Mouse (Mus musculus): ENCODE measurements around the gene Rassf3. TPM values are rescaled to one million over a fixed set of nuclear protein-coding genes. Genes with fewer than 3 reads are reported as not detected.

Rassf3 gene
- polyA plus RNA-seq, 1 experiment from 2014 or later: 20.2 TPM

DNA sequence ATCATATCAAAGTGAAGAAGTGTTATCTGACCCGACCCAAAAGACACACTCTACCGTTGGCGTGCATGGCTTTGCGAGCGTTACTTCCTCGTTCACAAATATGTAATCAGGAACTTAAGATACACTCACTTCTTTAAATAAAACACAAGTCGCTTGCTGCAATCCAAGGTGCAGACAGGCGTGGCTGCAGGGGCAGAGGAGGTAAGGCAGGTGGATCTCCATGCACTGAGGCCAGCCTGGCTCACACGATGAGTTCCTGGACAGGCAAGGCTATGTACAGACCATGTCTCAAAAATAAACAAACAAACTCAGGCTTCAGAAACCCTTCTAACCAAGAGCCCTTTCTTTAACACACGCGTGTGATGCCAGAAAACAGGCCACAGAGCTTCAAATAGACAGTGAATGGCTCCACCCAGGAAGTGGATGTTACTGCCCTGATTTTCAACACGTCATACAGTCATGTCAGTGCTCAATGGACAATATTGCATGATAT, 2.4 kb downstream of the Rassf3 start:
- Histone ChIP-seq H3K4me3 (replicated peaks) (peak overlapping the region; percentile 90), H3K27me3 (no peaks in the 10 kb centered on the region), H3K27ac (no peak overlapping the region), H3K4me2 (peak overlapping the region; percentile 84), H3K9ac (replicated peaks) (peak overlapping the region; percentile 92; the same call in 1 of the 2 replicates), H3K4me1 (replicated peaks) (peaks cover 58% of the 10 kb centered on the region), H3K36me3 (no peaks in the 10 kb centered on the region), H3K9me3 (no peaks in the 10 kb centered on the region)
- no peak for ATAC-seq (ENCODE audit: insufficient number of reproducible peaks, insufficient read depth, low FRiP score, low TSS enrichment, low read depth)
- 59% methylated on average over 12 of the region's 12 CpGs for WGBS

DNA sequence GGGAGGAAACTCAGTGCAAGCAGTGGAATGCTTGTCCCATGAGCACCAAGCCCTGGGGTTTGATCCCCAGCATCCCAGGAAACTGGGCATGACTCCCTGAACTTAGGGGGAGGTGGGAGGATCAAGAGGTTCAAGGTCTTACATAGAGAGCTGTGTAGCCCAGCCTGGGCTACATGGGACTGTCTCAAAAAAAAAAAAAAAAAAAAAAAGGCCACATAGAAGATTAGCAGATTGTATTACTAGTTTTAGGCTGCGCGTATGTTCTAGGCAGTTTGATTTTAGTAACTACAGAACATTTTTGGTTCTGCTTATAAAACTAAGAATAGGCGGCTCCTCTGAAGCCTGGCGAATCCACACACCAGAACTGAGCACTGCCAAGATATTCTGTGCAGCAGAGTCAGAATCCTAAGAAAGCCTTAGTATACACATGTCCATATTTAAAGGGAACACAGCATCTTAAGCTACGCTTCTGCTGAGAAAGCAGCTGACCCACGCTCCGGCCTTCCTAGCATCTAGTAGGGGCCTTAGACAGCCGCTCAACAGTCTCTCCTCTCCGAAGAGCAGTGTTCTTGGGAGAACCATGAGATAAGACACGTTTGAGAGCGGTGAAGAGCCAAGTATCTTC, 3.4 kb downstream of the Rassf3 start:
- H3K27me3 ChIP-seq: no peaks in the 10 kb centered on the region
- H3K9me3 ChIP-seq: no peaks in the 10 kb centered on the region
- WGBS: 90% methylated on average over 11 of the region's 11 CpGs
- ATAC-seq (ENCODE audit: insufficient number of reproducible peaks, insufficient read depth, low FRiP score, low TSS enrichment, low read depth): no peak
- peaks cover 68% of the 10 kb centered on the region for H3K4me1 ChIP-seq (replicated peaks)
- no peaks in the 10 kb centered on the region for H3K36me3 ChIP-seq
- H3K4me3 ChIP-seq (replicated peaks): no peak overlapping the region
- H3K4me2 ChIP-seq: 0 out of 2 replicates have a peak overlapping the region, but pooled peaks have one; percentile 11
- no peak overlapping the region for H3K9ac ChIP-seq (replicated peaks)
- H3K27ac ChIP-seq: no peak overlapping the region; the same call in 1 of the 2 replicates

GRCm38 (mm10) chr10:121471570-121472197, 4.5 kb downstream of the Rassf3 start:
- H3K27me3 ChIP-seq: no peaks in the 10 kb centered on the region
- no peaks in the 10 kb centered on the region for H3K9me3 ChIP-seq
- H3K4me3 ChIP-seq (replicated peaks): no peak overlapping the region
- H3K36me3 ChIP-seq: no peaks in the 10 kb centered on the region
- H3K27ac ChIP-seq: 0 out of 2 replicates have a peak overlapping the region, but pooled peaks have one; percentile 59
- H3K9ac ChIP-seq (replicated peaks): no peak overlapping the region
- peaks cover 69% of the 10 kb centered on the region for H3K4me1 ChIP-seq (replicated peaks)
- ATAC-seq (ENCODE audit: insufficient number of reproducible peaks, insufficient read depth, low FRiP score, low TSS enrichment, low read depth): no peak
- WGBS: 50% methylated on average over 8 of the region's 8 CpGs
- H3K4me2 ChIP-seq: no peak overlapping the region

DNA sequence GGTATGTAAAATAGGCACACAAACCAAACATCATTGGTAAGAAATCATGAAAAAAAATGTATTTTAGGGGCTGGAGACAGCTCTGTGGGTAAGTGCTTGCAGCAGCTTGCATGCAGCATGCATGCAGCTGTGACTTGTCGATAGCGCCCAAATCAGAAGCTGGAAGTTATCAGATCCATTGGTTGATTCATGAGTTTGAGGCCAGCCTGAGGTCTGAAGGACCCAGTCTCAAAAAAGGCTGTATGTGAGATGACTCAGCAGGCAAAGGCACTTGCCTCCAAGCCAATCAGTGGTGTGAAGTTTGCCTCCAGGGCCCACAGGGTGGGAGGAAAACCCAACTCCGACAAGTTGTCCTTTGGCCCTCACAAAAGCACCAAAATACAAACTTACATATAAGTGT, 6.5 kb downstream of the Rassf3 start:
- no peaks in the 10 kb centered on the region for H3K36me3 ChIP-seq
- H3K27ac ChIP-seq: peak overlapping the region; percentile 60; the same call in 1 of the 2 replicates
- H3K4me1 ChIP-seq (replicated peaks): peaks cover 78% of the 10 kb centered on the region
- 46% methylated on average over 3 of the region's 3 CpGs for WGBS
- no peak overlapping the region for H3K4me2 ChIP-seq
- H3K9ac ChIP-seq (replicated peaks): no peak overlapping the region
- H3K9me3 ChIP-seq: no peaks in the 10 kb centered on the region
- H3K4me3 ChIP-seq (replicated peaks): no peak overlapping the region
- H3K27me3 ChIP-seq: no peaks in the 10 kb centered on the region
- ATAC-seq (ENCODE audit: insufficient number of reproducible peaks, insufficient read depth, low FRiP score, low TSS enrichment, low read depth): no peak

- Histone ChIP-seq H3K9me3 (no peaks in the 10 kb centered on the region), H3K4me2 (no peak overlapping the region), H3K27me3 (no peaks in the 10 kb centered on the region), H3K4me3 (replicated peaks) (no peak overlapping the region), H3K36me3 (no peaks in the 10 kb centered on the region; the same call in 1 of the 2 replicates), H3K4me1 (replicated peaks) (peaks cover 78% of the 10 kb centered on the region), H3K27ac (peak overlapping the region; percentile 50; the same call in 1 of the 2 replicates), H3K9ac (replicated peaks) (no peak overlapping the region)
- 49% methylated on average over 5 of the region's 5 CpGs for WGBS
- no peak for ATAC-seq (ENCODE audit: insufficient number of reproducible peaks, insufficient read depth, low FRiP score, low TSS enrichment, low read depth)
These were observed 7.2 kb downstream of the Rassf3 start for GRCm38 (mm10) chr10:121468985-121469384.

GRCm38 (mm10) chr10:121468261-121468660, 7.9 kb downstream of the Rassf3 start:
- no peaks in the 10 kb centered on the region; the same call in 1 of the 2 replicates for H3K36me3 ChIP-seq
- WGBS: 63% methylated on average over 5 of the region's 5 CpGs
- no peaks in the 10 kb centered on the region for H3K27me3 ChIP-seq
- no peak overlapping the region for H3K9ac ChIP-seq (replicated peaks)
- peaks cover 75% of the 10 kb centered on the region for H3K4me1 ChIP-seq (replicated peaks)
- H3K4me2 ChIP-seq: no peak overlapping the region
- ATAC-seq (ENCODE audit: insufficient number of reproducible peaks, insufficient read depth, low FRiP score, low TSS enrichment, low read depth): no peak
- peak overlapping the region; percentile 68 for H3K27ac ChIP-seq
- H3K4me3 ChIP-seq (replicated peaks): no peak overlapping the region
- no peaks in the 10 kb centered on the region for H3K9me3 ChIP-seq

DNA sequence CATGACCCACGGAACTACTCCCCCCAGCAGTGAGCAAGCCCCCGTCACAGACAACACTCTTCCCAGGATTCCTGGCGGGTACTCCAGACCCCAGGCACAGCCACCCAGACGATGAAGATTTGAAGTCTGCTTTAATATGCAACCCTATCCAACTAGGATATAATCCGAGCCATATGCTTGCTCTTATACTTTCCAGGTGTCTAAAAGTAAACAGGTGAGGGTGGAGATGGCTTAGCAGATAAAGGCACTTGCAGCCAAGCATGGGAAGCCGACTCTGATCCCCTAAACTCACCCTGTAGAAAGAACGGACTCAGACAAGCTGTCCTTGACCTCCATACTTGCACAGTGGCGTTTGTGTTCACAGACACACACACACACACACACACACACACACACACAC, 8.4 kb downstream of the Rassf3 start:
- Histone ChIP-seq H3K9me3 (no peaks in the 10 kb centered on the region), H3K4me2 (no peak overlapping the region), H3K4me3 (replicated peaks) (no peak overlapping the region), H3K36me3 (no peaks in the 10 kb centered on the region; the same call in 1 of the 2 replicates), H3K9ac (replicated peaks) (no peak overlapping the region), H3K27ac (peak overlapping the region; percentile 68), H3K4me1 (replicated peaks) (peaks cover 72% of the 10 kb centered on the region), H3K27me3 (no peaks in the 10 kb centered on the region)
- 29% methylated on average over 8 of the region's 8 CpGs for WGBS
- ATAC-seq (ENCODE audit: insufficient number of reproducible peaks, insufficient read depth, low FRiP score, low TSS enrichment, low read depth): peak; percentile 45; the same call in 1 of the 2 replicates

DNA sequence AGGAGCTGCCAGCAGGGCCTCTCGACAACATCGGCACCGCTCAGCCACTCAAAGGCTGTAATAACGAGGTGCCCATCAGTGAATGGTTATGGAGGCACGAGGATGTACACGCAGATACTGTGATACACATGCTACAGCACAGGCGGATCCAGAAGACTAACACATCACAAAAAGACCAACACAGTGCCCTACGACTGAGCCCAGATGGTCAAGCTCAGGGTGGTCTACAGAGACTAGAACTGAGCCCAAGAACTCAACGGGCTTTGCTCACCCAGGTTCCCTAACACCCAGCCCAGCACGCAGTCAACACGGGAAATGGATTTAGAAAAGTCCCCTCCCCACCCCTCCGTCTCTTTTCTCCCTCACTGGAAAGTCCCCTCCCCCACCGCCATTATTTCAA, 9.1 kb downstream of the Rassf3 start:
- Histone ChIP-seq H3K4me2 (no peak overlapping the region), H3K4me3 (replicated peaks) (no peak overlapping the region), H3K27ac (no peak overlapping the region), H3K36me3 (no peaks in the 10 kb centered on the region; the same call in 1 of the 2 replicates), H3K9me3 (no peaks in the 10 kb centered on the region), H3K4me1 (replicated peaks) (peaks cover 74% of the 10 kb centered on the region), H3K27me3 (no peaks in the 10 kb centered on the region), H3K9ac (replicated peaks) (no peak overlapping the region)
- ATAC-seq (ENCODE audit: insufficient number of reproducible peaks, insufficient read depth, low FRiP score, low TSS enrichment, low read depth): no peak
- 76% methylated on average over 13 of the region's 13 CpGs for WGBS

GRCm38 (mm10) chr10:121465033-121465432, 11.1 kb downstream of the Rassf3 start:
- WGBS: 20% methylated on average over 5 of the region's 5 CpGs
- Histone ChIP-seq H3K9me3 (no peaks in the 10 kb centered on the region), H3K9ac (replicated peaks) (no peak overlapping the region), H3K4me3 (replicated peaks) (no peak overlapping the region), H3K4me2 (no peak overlapping the region), H3K4me1 (replicated peaks) (peaks cover 79% of the 10 kb centered on the region), H3K27ac (peak overlapping the region; percentile 68), H3K27me3 (no peaks in the 10 kb centered on the region), H3K36me3 (no peaks in the 10 kb centered on the region; the same call in 1 of the 2 replicates)
- no peak for ATAC-seq (ENCODE audit: insufficient number of reproducible peaks, insufficient read depth, low FRiP score, low TSS enrichment, low read depth)

DNA sequence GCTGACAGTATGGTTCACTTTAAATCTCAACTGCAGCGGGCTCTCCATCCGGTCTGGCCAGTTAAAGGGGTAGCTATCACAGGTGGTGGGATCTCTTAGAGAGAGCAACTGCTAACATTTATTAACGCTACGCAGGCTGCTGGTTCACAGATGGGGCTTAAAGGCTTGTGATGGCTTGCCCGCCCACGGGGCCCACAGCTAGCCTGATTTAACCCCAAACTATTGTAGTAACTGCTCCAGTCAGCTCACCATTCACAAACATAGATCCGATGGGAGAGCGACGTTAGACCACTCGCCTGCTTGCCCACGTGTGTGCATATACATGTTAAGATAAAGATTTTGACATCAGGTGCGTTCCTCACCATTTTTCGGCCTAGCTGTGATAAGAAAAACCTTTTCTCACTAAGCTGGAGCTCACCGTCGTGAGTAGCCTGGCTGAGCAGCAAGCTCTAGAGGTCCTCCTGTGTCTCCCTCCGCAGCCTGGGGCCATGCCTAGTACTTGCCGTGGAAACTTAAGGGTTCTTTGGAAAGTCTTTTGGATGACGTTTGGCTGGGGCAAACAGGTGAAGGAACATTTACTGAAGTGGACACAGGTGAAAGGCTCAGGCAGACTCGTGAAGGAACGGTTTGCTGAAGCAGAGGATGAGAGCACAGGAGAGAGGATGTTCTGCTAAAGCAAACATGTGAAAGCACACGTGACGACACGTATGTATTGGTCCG, 13.8 kb downstream of the Rassf3 start:
- 55% methylated on average over 24 of the region's 24 CpGs for WGBS
- Histone ChIP-seq H3K27me3 (no peaks in the 10 kb centered on the region), H3K9ac (replicated peaks) (no peak overlapping the region), H3K36me3 (no peaks in the 10 kb centered on the region; the same call in 1 of the 2 replicates), H3K27ac (peak overlapping the region; percentile 66), H3K4me3 (replicated peaks) (no peak overlapping the region), H3K9me3 (no peaks in the 10 kb centered on the region), H3K4me2 (peak overlapping the region; percentile 41), H3K4me1 (replicated peaks) (peaks cover 70% of the 10 kb centered on the region)
- no peak for ATAC-seq (ENCODE audit: insufficient number of reproducible peaks, insufficient read depth, low FRiP score, low TSS enrichment, low read depth)

All from limb, embryonic 12.5 days (tissue).